Mouse (Mus musculus): Measurements from ENCODE around the gene Oprl1. TPM values are rescaled to one million over a fixed set of nuclear protein-coding genes. Genes with fewer than 3 reads are reported as not detected.

Oprl1 gene
- polyA plus RNA-seq, 1 experiment = 0.78 TPM

- H3K4me1 ChIP-seq (ENCODE audit: control insufficient read depth, insufficient read depth, low read length) = no peaks in the 10 kb centered on the region
- no peak overlapping the region for H3K9ac ChIP-seq (ENCODE audit: low read depth, poor library complexity, severe bottlenecking)
- H3K27me3 ChIP-seq (ENCODE audit: control insufficient read depth, insufficient read depth, low read length, poor library complexity, severe bottlenecking) = peaks cover 2% of the 10 kb centered on the region; the same call in 1 of the 2 replicates
- no peaks in the 10 kb centered on the region for H3K36me3 ChIP-seq (ENCODE audit: control insufficient read depth, insufficient read depth, low read length, poor library complexity, severe bottlenecking)
- no peak overlapping the region for H3K27ac ChIP-seq (ENCODE audit: insufficient read depth, low read length)
- TF ChIP-seq EP300 (IDR thresholded peaks at IDR 0.05; ENCODE audit: insufficient read depth, low read depth, low read length) (no peak), POLR2A (IDR thresholded peaks at IDR 0.05; ENCODE audit: insufficient read depth, low read length) (no peak), CTCF (IDR thresholded peaks at IDR 0.05; ENCODE audit: low read depth, low read length) (no peak)
- no peak overlapping the region for H3K4me3 ChIP-seq (ENCODE audit: low read depth, low read length)
- no peaks in the 10 kb centered on the region for H3K9me3 ChIP-seq (replicated peaks; ENCODE audit: control insufficient read depth, insufficient read depth, low read length, poor library complexity, severe bottlenecking)
Measured at GRCm38 (mm10) chr2:181674934-181675333, 39.9 kb upstream of the Oprl1 start.

GRCm38 (mm10) chr2:181675454-181675853 lies 39.4 kb upstream of the Oprl1 start:
- Histone ChIP-seq H3K4me1 (ENCODE audit: control insufficient read depth, insufficient read depth, low read length) (no peaks in the 10 kb centered on the region), H3K4me3 (ENCODE audit: low read depth, low read length) (no peak overlapping the region), H3K27me3 (ENCODE audit: control insufficient read depth, insufficient read depth, low read length, poor library complexity, severe bottlenecking) (peaks cover 2% of the 10 kb centered on the region; the same call in 1 of the 2 replicates), H3K36me3 (ENCODE audit: control insufficient read depth, insufficient read depth, low read length, poor library complexity, severe bottlenecking) (no peaks in the 10 kb centered on the region), H3K27ac (ENCODE audit: insufficient read depth, low read length) (no peak overlapping the region), H3K9me3 (replicated peaks; ENCODE audit: control insufficient read depth, insufficient read depth, low read length, poor library complexity, severe bottlenecking) (no peaks in the 10 kb centered on the region), H3K9ac (ENCODE audit: low read depth, poor library complexity, severe bottlenecking) (peak overlapping the region; percentile 28; the same call in 1 of the 2 replicates)
- TF ChIP-seq CTCF (IDR thresholded peaks at IDR 0.05; ENCODE audit: low read depth, low read length) = no peak
- no peak for TF ChIP-seq EP300 (IDR thresholded peaks at IDR 0.05; ENCODE audit: insufficient read depth, low read depth, low read length)
- no peak for TF ChIP-seq POLR2A (IDR thresholded peaks at IDR 0.05; ENCODE audit: insufficient read depth, low read length)

GRCm38 (mm10) chr2:181676424-181676823 lies 38.4 kb upstream of the Oprl1 start:
- no peaks in the 10 kb centered on the region for H3K4me1 ChIP-seq (ENCODE audit: control insufficient read depth, insufficient read depth, low read length)
- no peak overlapping the region for H3K27ac ChIP-seq (ENCODE audit: insufficient read depth, low read length)
- no peak overlapping the region for H3K9ac ChIP-seq (ENCODE audit: low read depth, poor library complexity, severe bottlenecking)
- no peak for TF ChIP-seq POLR2A (IDR thresholded peaks at IDR 0.05; ENCODE audit: insufficient read depth, low read length)
- TF ChIP-seq EP300 (IDR thresholded peaks at IDR 0.05; ENCODE audit: insufficient read depth, low read depth, low read length) = no peak
- no peak for TF ChIP-seq CTCF (IDR thresholded peaks at IDR 0.05; ENCODE audit: low read depth, low read length)
- no peaks in the 10 kb centered on the region for H3K36me3 ChIP-seq (ENCODE audit: control insufficient read depth, insufficient read depth, low read length, poor library complexity, severe bottlenecking)
- no peak overlapping the region for H3K4me3 ChIP-seq (ENCODE audit: low read depth, low read length)
- no peaks in the 10 kb centered on the region for H3K9me3 ChIP-seq (replicated peaks; ENCODE audit: control insufficient read depth, insufficient read depth, low read length, poor library complexity, severe bottlenecking)
- no peaks in the 10 kb centered on the region for H3K27me3 ChIP-seq (ENCODE audit: control insufficient read depth, insufficient read depth, low read length, poor library complexity, severe bottlenecking)

GRCm38 (mm10) chr2:181677096-181677754 lies 37.6 kb upstream of the Oprl1 start:
- Histone ChIP-seq H3K9me3 (replicated peaks; ENCODE audit: control insufficient read depth, insufficient read depth, low read length, poor library complexity, severe bottlenecking) (no peaks in the 10 kb centered on the region), H3K36me3 (ENCODE audit: control insufficient read depth, insufficient read depth, low read length, poor library complexity, severe bottlenecking) (no peaks in the 10 kb centered on the region), H3K4me1 (ENCODE audit: control insufficient read depth, insufficient read depth, low read length) (no peaks in the 10 kb centered on the region), H3K27me3 (ENCODE audit: control insufficient read depth, insufficient read depth, low read length, poor library complexity, severe bottlenecking) (no peaks in the 10 kb centered on the region), H3K4me3 (ENCODE audit: low read depth, low read length) (no peak overlapping the region), H3K9ac (ENCODE audit: low read depth, poor library complexity, severe bottlenecking) (no peak overlapping the region), H3K27ac (ENCODE audit: insufficient read depth, low read length) (no peak overlapping the region)
- TF ChIP-seq CTCF (IDR thresholded peaks at IDR 0.05; ENCODE audit: low read depth, low read length) (no peak), EP300 (IDR thresholded peaks at IDR 0.05; ENCODE audit: insufficient read depth, low read depth, low read length) (0 out of 2 replicates have a peak, but pooled peaks have one; percentile 5)

GRCm38 (mm10) chr2:181677755-181678098 lies 37.1 kb upstream of the Oprl1 start:
- no peaks in the 10 kb centered on the region for H3K27me3 ChIP-seq (ENCODE audit: control insufficient read depth, insufficient read depth, low read length, poor library complexity, severe bottlenecking)
- H3K4me1 ChIP-seq (ENCODE audit: control insufficient read depth, insufficient read depth, low read length) = no peaks in the 10 kb centered on the region
- H3K9me3 ChIP-seq (replicated peaks; ENCODE audit: control insufficient read depth, insufficient read depth, low read length, poor library complexity, severe bottlenecking) = no peaks in the 10 kb centered on the region
- H3K27ac ChIP-seq (ENCODE audit: insufficient read depth, low read length) = no peak overlapping the region
- TF ChIP-seq CTCF (IDR thresholded peaks at IDR 0.05; ENCODE audit: low read depth, low read length) (no peak), EP300 (IDR thresholded peaks at IDR 0.05; ENCODE audit: insufficient read depth, low read depth, low read length) (no peak), POLR2A (IDR thresholded peaks at IDR 0.05; ENCODE audit: insufficient read depth, low read length) (no peak)
- H3K9ac ChIP-seq (ENCODE audit: low read depth, poor library complexity, severe bottlenecking) = no peak overlapping the region
- H3K36me3 ChIP-seq (ENCODE audit: control insufficient read depth, insufficient read depth, low read length, poor library complexity, severe bottlenecking) = no peaks in the 10 kb centered on the region
- H3K4me3 ChIP-seq (ENCODE audit: low read depth, low read length) = no peak overlapping the region

GRCm38 (mm10) chr2:181678780-181679179 lies 36.0 kb upstream of the Oprl1 start:
- Histone ChIP-seq H3K27me3 (ENCODE audit: control insufficient read depth, insufficient read depth, low read length, poor library complexity, severe bottlenecking) (no peaks in the 10 kb centered on the region), H3K4me3 (ENCODE audit: low read depth, low read length) (no peak overlapping the region), H3K9ac (ENCODE audit: low read depth, poor library complexity, severe bottlenecking) (no peak overlapping the region), H3K9me3 (replicated peaks; ENCODE audit: control insufficient read depth, insufficient read depth, low read length, poor library complexity, severe bottlenecking) (no peaks in the 10 kb centered on the region), H3K27ac (ENCODE audit: insufficient read depth, low read length) (no peak overlapping the region), H3K36me3 (ENCODE audit: control insufficient read depth, insufficient read depth, low read length, poor library complexity, severe bottlenecking) (no peaks in the 10 kb centered on the region), H3K4me1 (ENCODE audit: control insufficient read depth, insufficient read depth, low read length) (no peaks in the 10 kb centered on the region)
- TF ChIP-seq CTCF (IDR thresholded peaks at IDR 0.05; ENCODE audit: low read depth, low read length) = peak; percentile 99
- 0 out of 2 replicates have a peak, but pooled peaks have one; percentile 42 for TF ChIP-seq EP300 (IDR thresholded peaks at IDR 0.05; ENCODE audit: insufficient read depth, low read depth, low read length)
- no peak for TF ChIP-seq POLR2A (IDR thresholded peaks at IDR 0.05; ENCODE audit: insufficient read depth, low read length)
